In genomic region chr15:31250027-31250426, GRCm38 (mm10) we compare ENCODE assay signal across 14 mouse cellular contexts. TPM values are rescaled to one million over a fixed set of nuclear protein-coding genes. Genes with fewer than 3 reads are reported as not detected.
DNase-seq lines count a peak whose midpoint lies in the region; ATAC-seq lines count a peak whose summit lies in the region.
"Had no signal": no experiment of that assay in that cellular context is flagged by ENCODE, and none has a peak within 500 bp of the region (broad histone marks: within the 10 kb centered on the region; RNA-seq: fewer than 3 reads in every experiment).

No protein-coding gene starts in this region.

- H3K36me3 ChIP-seq in neural tube, embryonic 13.5 days = no peaks in the 10 kb centered on the region
- H3K36me3 ChIP-seq in neural tube, embryonic 15.5 days = no peaks in the 10 kb centered on the region
- H3K36me3 ChIP-seq in embryonic facial prominence, embryonic 15.5 days = no peaks in the 10 kb centered on the region
- H3K36me3 ChIP-seq: forebrain, embryonic 15.5 days; heart, embryonic 12.5 days; hindbrain, embryonic 15.5 days had no signal

- 77% methylated on average over 2 of the region's 2 CpGs for WGBS in neural tube, embryonic 13.5 days
- 55% methylated on average over 2 of the region's 2 CpGs for WGBS in neural tube, embryonic 15.5 days
- 51% methylated on average over 2 of the region's 2 CpGs for WGBS in embryonic facial prominence, embryonic 15.5 days

- no peak overlapping the region for H3K9ac ChIP-seq in neural tube, embryonic 13.5 days
- no peak overlapping the region for H3K9ac ChIP-seq in neural tube, embryonic 15.5 days (replicated peaks)
- H3K9ac ChIP-seq in embryonic facial prominence, embryonic 15.5 days = no peak overlapping the region
- H3K9ac ChIP-seq: forebrain, embryonic 15.5 days; heart, embryonic 12.5 days; hindbrain, embryonic 15.5 days had no signal

- H3K27ac ChIP-seq in neural tube, embryonic 13.5 days (replicated peaks) = 0 out of 2 replicates have a peak overlapping the region, but pooled peaks have one; percentile 29
- H3K27ac ChIP-seq in neural tube, embryonic 15.5 days (replicated peaks) = no peak overlapping the region
- H3K27ac ChIP-seq in embryonic facial prominence, embryonic 15.5 days (replicated peaks) = 0 out of 2 replicates have a peak overlapping the region, but pooled peaks have one; percentile 2
- H3K27ac ChIP-seq: forebrain, embryonic 15.5 days; hindbrain, embryonic 15.5 days had no signal

- no peak for ATAC-seq in neural tube, embryonic 13.5 days (ENCODE audit: low read depth)
- ATAC-seq in neural tube, embryonic 15.5 days (ENCODE audit: low FRiP score) = no peak
- no peak for ATAC-seq in embryonic facial prominence, embryonic 15.5 days (ENCODE audit: insufficient number of reproducible peaks, low FRiP score, low TSS enrichment, low read depth)
- ATAC-seq: forebrain, embryonic 15.5 days had no signal

- H3K9me3 ChIP-seq in neural tube, embryonic 13.5 days = no peaks in the 10 kb centered on the region
- no peaks in the 10 kb centered on the region for H3K9me3 ChIP-seq in neural tube, embryonic 15.5 days (replicated peaks)
- no peaks in the 10 kb centered on the region for H3K9me3 ChIP-seq in embryonic facial prominence, embryonic 15.5 days (replicated peaks)
- H3K9me3 ChIP-seq: forebrain, embryonic 15.5 days; heart, embryonic 12.5 days; hindbrain, embryonic 15.5 days had no signal

- DNase-seq in left cerebral cortex, postnatal 14 days (ENCODE audit: low spot score in 2 of 2) = peak; percentile 20 to 45
- DNase-seq in left cerebral cortex, postnatal 4 days = no peak
- DNase-seq in adrenal gland, adult 18-20 months (ENCODE audit: low spot score in 2 of 2) = no peak
- no peak for DNase-seq in frontal cortex, postnatal 14 days (ENCODE audit: low spot score in 2 of 2)
- DNase-seq: adrenal gland, postnatal 10 days; cerebellum, adult 11-12 months; cerebellum, adult 9-10 months; gastrocnemius, postnatal 14 days had no signal

- intact Hi-C loops in left cerebral cortex, postnatal 14 days (cut with DNase I) = no loop called here
- intact Hi-C loops in left cerebral cortex, postnatal 4 days (cut with DNase I) = loop anchor here (10.0 kb wide), 1 partner anchor 1075 kb away; the partner anchor contains the start of gene Ctnnd2

- H3K4me2 ChIP-seq in neural tube, embryonic 13.5 days = no peak overlapping the region
- H3K4me2 ChIP-seq in neural tube, embryonic 15.5 days = no peak overlapping the region
- no peak overlapping the region for H3K4me2 ChIP-seq in embryonic facial prominence, embryonic 15.5 days (replicated peaks)
- H3K4me2 ChIP-seq: forebrain, embryonic 15.5 days; heart, embryonic 12.5 days; hindbrain, embryonic 15.5 days had no signal

- no peaks in the 10 kb centered on the region for H3K27me3 ChIP-seq in neural tube, embryonic 13.5 days
- no peaks in the 10 kb centered on the region for H3K27me3 ChIP-seq in neural tube, embryonic 15.5 days (replicated peaks)
- no peaks in the 10 kb centered on the region for H3K27me3 ChIP-seq in embryonic facial prominence, embryonic 15.5 days
- H3K27me3 ChIP-seq: forebrain, embryonic 15.5 days; heart, embryonic 12.5 days; hindbrain, embryonic 15.5 days had no signal

- H3K4me3 ChIP-seq in neural tube, embryonic 13.5 days = no peak overlapping the region
- no peak overlapping the region for H3K4me3 ChIP-seq in neural tube, embryonic 15.5 days (replicated peaks)
- no peak overlapping the region for H3K4me3 ChIP-seq in embryonic facial prominence, embryonic 15.5 days (replicated peaks)
- H3K4me3 ChIP-seq: forebrain, embryonic 15.5 days; heart, embryonic 12.5 days; hindbrain, embryonic 15.5 days had no signal

- peaks cover 24% of the 10 kb centered on the region for H3K4me1 ChIP-seq in neural tube, embryonic 13.5 days (replicated peaks)
- H3K4me1 ChIP-seq in neural tube, embryonic 15.5 days = peaks cover 20% of the 10 kb centered on the region
- H3K4me1 ChIP-seq in embryonic facial prominence, embryonic 15.5 days = peaks cover 51% of the 10 kb centered on the region

RNA-seq across cellular contexts. Expression of gene Dap, which starts 25.9 kb away (rescaled TPM):
- 1 to 10 TPM; 9.1 to 9.6 TPM for total RNA-seq in left cerebral cortex, postnatal 14 days (2021)
- total RNA-seq in left cerebral cortex, postnatal 4 days (2021) = 10 to 100 TPM in 1 of 2 experiments, 1 to 10 TPM in 1; 9.3 to 11.5 TPM
- 33.4 and 34.7 TPM in 2 replicates for polyA plus RNA-seq in neural tube, embryonic 13.5 days (2015; fragmentation: Nextera tagmentation; extraction: Ambion mirVana)
- 28.2 and 35.3 TPM in 2 replicates for polyA plus RNA-seq in neural tube, embryonic 15.5 days (2015; fragmentation: Nextera tagmentation; extraction: Ambion mirVana)
- 111 and 115 TPM in 2 replicates for polyA plus RNA-seq in embryonic facial prominence, embryonic 15.5 days (2015; fragmentation: Nextera tagmentation; extraction: Ambion mirVana)
- 10 to 100 TPM; 92.0 to 93.7 TPM for total RNA-seq in adrenal gland, adult 18-20 months (2021)

Comparison
In these comparisons a context has a peak if more than half of its experiments do, and no peak if none do; other contexts are left out.
1. DNase-seq: peak in left cerebral cortex, postnatal 14 days (2 of 2); none in left cerebral cortex, postnatal 4 days (single experiment), adrenal gland, adult 18-20 months (0 of 2) and frontal cortex, postnatal 14 days (0 of 2).
2. RNA of gene Dap, which starts 25.9 kb away (total RNA-seq): 92.0 to 93.7 TPM in adrenal gland, adult 18-20 months; 9.3 to 11.5 TPM in left cerebral cortex, postnatal 4 days and 9.1 to 9.6 TPM in left cerebral cortex, postnatal 14 days; every median in the first group is over 4 times any median in the second.